Mouse (Mus musculus) midbrain, embryonic 10.5 days (tissue): ENCODE measurements around the gene Ppp3cb. TPM values are rescaled to one million over a fixed set of nuclear protein-coding genes. Genes with fewer than 3 reads are reported as not detected.

Experiments
- DNase-seq: peaks from one replicate; pipeline ENCODE4 v3.0.0-alpha.2; 2017; ENCODE audit warnings: low spot score
- H3K27ac ChIP-seq: fragments of 300-500 bp; sonication (generic); replicated peaks from 2 replicates; pipeline ENCODE4 v1.5.1; 2016; ENCODE audit warnings: mild to moderate bottlenecking
- H3K27me3 ChIP-seq: fragments of 300-500 bp; sonication (generic); 2 replicates; pipeline ENCODE4 v1.6.1; 2016; ENCODE audit warnings: low read depth, mild to moderate bottlenecking; ENCODE audit not compliant: poor library complexity, severe bottlenecking
- H3K36me3 ChIP-seq: fragments of 300-500 bp; sonication (generic); 2 replicates; pipeline ENCODE4 v1.6.1; 2016; ENCODE audit warnings: mild to moderate bottlenecking, moderate library complexity
- H3K4me1 ChIP-seq: fragments of 300-500 bp; sonication (generic); 2 replicates; pipeline ENCODE4 v1.6.1; 2016
- H3K4me3 ChIP-seq: fragments of 300-500 bp; sonication (generic); 2 replicates; pipeline ENCODE4 v1.5.1; 2016; ENCODE audit warnings: mild to moderate bottlenecking, moderate library complexity
- H3K9me3 ChIP-seq: fragments of 300-500 bp; sonication (generic); replicated peaks from 2 replicates; pipeline ENCODE4 v1.6.1; 2016; ENCODE audit warnings: mild to moderate bottlenecking
- whole genome bisulfite sequencing: fragments of 180-500 bp; shearing (Covaris S2); methylation state at CpG from one replicate; pipeline ENCODE4 v1.1.7; 2016; 5-methylcytosine and 5-hydroxymethylcytosine counted together
- polyA plus RNA-seq: library from polyadenylated mRNA; unstranded; fragments of >200 nt; fragmentation: Nextera tagmentation; extraction: Ambion mirVana; gene quantifications from 2 replicates; pipeline ENCODE4 v1.2.1, GENCODE M21; 2016

Ppp3cb gene
- polyA plus RNA-seq, 1 experiment from 2014 or later: 40.9 TPM

- H3K27me3 ChIP-seq: peaks cover 13% of the 10 kb centered on the region
- WGBS: 58% methylated on average over 3 of the region's 3 CpGs
- no peaks in the 10 kb centered on the region for H3K9me3 ChIP-seq
- DNase-seq: no peak
- H3K4me1 ChIP-seq: peaks cover 24% of the 10 kb centered on the region
- no peak overlapping the region for H3K4me3 ChIP-seq
- H3K27ac ChIP-seq: no peak overlapping the region
- H3K36me3 ChIP-seq: 0 out of 2 replicates have a peak, but pooled peaks cover 4% of the 10 kb centered on the region
Observed at GRCm38 (mm10) chr14:20478385-20478784, 68.0 kb downstream of the Ppp3cb start.

DNA sequence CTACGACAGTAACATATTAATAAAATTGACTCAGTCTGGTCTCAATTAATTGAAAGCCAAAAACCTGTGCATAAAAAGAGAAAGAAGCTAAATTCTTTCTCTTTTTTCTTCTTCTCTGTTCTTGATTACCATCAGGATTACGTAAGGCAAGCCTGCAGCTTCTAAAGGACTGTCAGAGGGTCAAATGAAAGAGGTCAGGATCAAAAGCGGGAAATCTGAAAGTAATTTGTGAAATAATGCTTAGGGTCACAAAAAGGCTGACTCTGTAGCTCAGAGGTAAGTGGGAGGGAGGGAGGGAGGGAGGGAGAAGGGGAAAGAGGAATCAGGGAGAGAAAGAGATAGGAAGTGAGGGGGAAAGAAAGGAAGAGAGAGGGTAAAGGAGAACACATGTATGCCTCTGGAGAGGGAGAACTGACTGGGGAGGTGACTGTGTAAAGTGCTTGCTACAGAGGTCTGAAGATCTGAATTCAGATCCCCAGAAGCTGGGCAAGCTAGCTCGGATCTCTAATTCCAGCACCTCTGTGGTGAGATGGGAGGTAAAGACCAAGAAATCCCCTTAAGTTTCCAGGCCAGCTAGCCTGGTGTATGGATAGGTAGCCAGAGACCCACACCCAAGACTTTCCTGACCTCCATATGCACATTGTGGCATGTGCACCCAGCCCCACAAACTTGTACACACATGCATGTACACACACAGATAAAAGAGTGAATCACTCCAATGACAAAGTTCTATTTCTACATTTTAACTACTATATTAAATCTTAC lies 68.9 kb downstream of the Ppp3cb start:
- 0 out of 2 replicates have a peak, but pooled peaks cover under 1% of the 10 kb centered on the region for H3K36me3 ChIP-seq
- 42% methylated on average over 4 of the region's 4 CpGs for WGBS
- no peaks in the 10 kb centered on the region for H3K9me3 ChIP-seq
- no peak overlapping the region for H3K27ac ChIP-seq
- peaks cover 24% of the 10 kb centered on the region for H3K4me1 ChIP-seq
- DNase-seq: no peak
- H3K4me3 ChIP-seq: no peak overlapping the region
- peaks cover 13% of the 10 kb centered on the region for H3K27me3 ChIP-seq

- Histone ChIP-seq H3K4me1 (no peaks in the 10 kb centered on the region), H3K36me3 (no peaks in the 10 kb centered on the region; the same call in 1 of the 2 replicates), H3K27ac (no peak overlapping the region), H3K27me3 (no peaks in the 10 kb centered on the region), H3K4me3 (no peak overlapping the region), H3K9me3 (no peaks in the 10 kb centered on the region)
- 86% methylated on average over 14 of the region's 14 CpGs for WGBS
- no peak for DNase-seq
Observed at GRCm38 (mm10) chr14:20460216-20460615, 86.2 kb downstream of the Ppp3cb start.

- DNase-seq: no peak
- 95% methylated on average over 9 of the region's 9 CpGs for WGBS
- H3K9me3 ChIP-seq: no peaks in the 10 kb centered on the region
- H3K27ac ChIP-seq: no peak overlapping the region
- H3K4me1 ChIP-seq: no peaks in the 10 kb centered on the region
- no peak overlapping the region for H3K4me3 ChIP-seq
- no peaks in the 10 kb centered on the region for H3K27me3 ChIP-seq
- H3K36me3 ChIP-seq: no peaks in the 10 kb centered on the region
Observed at GRCm38 (mm10) chr14:20458378-20458777, 88.0 kb downstream of the Ppp3cb start.

DNA sequence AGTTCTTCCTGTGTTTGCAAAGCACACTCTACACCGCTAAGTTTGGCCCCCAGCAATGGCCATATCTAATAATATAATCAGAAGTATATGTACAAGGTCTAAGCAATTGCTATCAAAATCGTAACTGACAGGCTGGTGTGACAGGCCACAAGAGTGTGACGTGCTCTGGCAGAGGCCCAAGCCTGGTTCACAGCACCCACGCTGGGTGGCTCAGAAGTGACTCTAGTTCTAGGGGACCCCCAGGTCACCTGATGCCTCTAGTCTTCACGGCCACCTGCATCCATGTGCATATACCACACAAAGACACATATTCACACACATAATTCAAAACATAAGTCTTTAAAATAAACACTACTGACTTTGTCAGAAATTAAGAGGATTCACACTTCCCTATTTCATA lies 93.4 kb downstream of the Ppp3cb start:
- DNase-seq: no peak
- WGBS: 93% methylated on average over 5 of the region's 5 CpGs
- H3K4me1 ChIP-seq: peaks cover 12% of the 10 kb centered on the region
- no peaks in the 10 kb centered on the region for H3K27me3 ChIP-seq
- H3K9me3 ChIP-seq: no peaks in the 10 kb centered on the region
- no peak overlapping the region for H3K4me3 ChIP-seq
- no peaks in the 10 kb centered on the region for H3K36me3 ChIP-seq
- no peak overlapping the region for H3K27ac ChIP-seq

GRCm38 (mm10) chr14:20451765-20452331 lies 94.5 kb downstream of the Ppp3cb start, which contains the start of gene Cfap70:
Cfap70 (minus strand) TSS chr14:20452226.
- WGBS: 1% methylated on average over 15 of the region's 15 CpGs
- no peaks in the 10 kb centered on the region for H3K36me3 ChIP-seq
- peak; percentile 60 for DNase-seq
- H3K4me1 ChIP-seq: peaks cover 12% of the 10 kb centered on the region
- H3K27ac ChIP-seq: peak within 1 kb of the TSS; percentile 68; the same call in 1 of the 2 replicates
- H3K9me3 ChIP-seq: no peaks in the 10 kb centered on the region
- no peaks in the 10 kb centered on the region for H3K27me3 ChIP-seq
- peak within 1 kb of the TSS; percentile 54 for H3K4me3 ChIP-seq

DNA sequence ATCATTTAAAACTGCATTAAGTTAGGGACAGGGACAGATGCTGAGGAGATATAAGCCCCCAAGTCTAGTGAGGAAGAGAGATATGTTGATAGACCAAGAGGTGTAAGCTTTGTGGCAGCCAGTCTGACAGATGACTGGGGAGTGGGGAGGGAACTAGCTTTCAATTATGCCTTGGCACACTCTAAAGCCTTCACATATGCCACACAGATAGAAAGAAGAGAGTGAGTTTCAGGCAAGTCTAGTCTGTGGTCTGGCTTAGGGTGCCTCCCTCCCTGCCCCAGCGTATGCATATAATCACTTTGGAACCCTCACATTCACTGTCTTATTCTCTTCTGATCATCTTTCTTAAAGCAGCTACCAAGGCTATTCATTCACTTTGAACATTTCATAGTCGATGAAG lies 95.1 kb downstream of the Ppp3cb start:
- Histone ChIP-seq H3K4me3 (peak overlapping the region; percentile 54), H3K27ac (peak overlapping the region; percentile 68; the same call in 1 of the 2 replicates), H3K36me3 (no peaks in the 10 kb centered on the region), H3K9me3 (no peaks in the 10 kb centered on the region), H3K27me3 (no peaks in the 10 kb centered on the region), H3K4me1 (peaks cover 12% of the 10 kb centered on the region)
- DNase-seq: no peak
- 18% methylated on average over 2 of the region's 2 CpGs for WGBS

Other genes with a start within 250 kb of the Ppp3cb start
- 73.8 and 77.1 TPM in 2 replicates for gene Ecd, start 198.5 kb downstream of the Ppp3cb start, polyA plus RNA-seq
- gene Fam149b, start 198.4 kb downstream of the Ppp3cb start, polyA plus RNA-seq: 46.4 and 50.4 TPM in 2 replicates
- 331 and 350 TPM in 2 replicates for gene Dnajc9, start 157.7 kb downstream of the Ppp3cb start, polyA plus RNA-seq
- gene Mrps16, start 152.9 kb downstream of the Ppp3cb start, polyA plus RNA-seq: 79.9 and 85.5 TPM in 2 replicates
- gene Cfap70, start 94.3 kb downstream of the Ppp3cb start, polyA plus RNA-seq: 0.46 and 0.66 TPM in 2 replicates
- gene Anxa7, start 66.4 kb downstream of the Ppp3cb start, polyA plus RNA-seq: 11.8 and 15.5 TPM in 2 replicates
- 1.1 and 1.2 TPM in 2 replicates for gene Mss51, start 49.7 kb downstream of the Ppp3cb start, polyA plus RNA-seq
- gene Usp54, start 94.5 kb upstream of the Ppp3cb start, polyA plus RNA-seq: 14.2 and 14.3 TPM in 2 replicates
- not detected in 2 replicates for gene Myoz1, start 110.0 kb upstream of the Ppp3cb start, polyA plus RNA-seq
- gene Synpo2l, start 121.8 kb upstream of the Ppp3cb start, polyA plus RNA-seq: 0.07 and 0.11 TPM in 2 replicates
- gene Sec24c, start 127.7 kb upstream of the Ppp3cb start, polyA plus RNA-seq: 103 and 114 TPM in 2 replicates
- gene Fut11, start 148.4 kb upstream of the Ppp3cb start, polyA plus RNA-seq: 18.3 and 21.4 TPM in 2 replicates
- gene Chchd1, start 156.4 kb upstream of the Ppp3cb start, polyA plus RNA-seq: 242 and 277 TPM in 2 replicates
- gene Zswim8, start 161.0 kb upstream of the Ppp3cb start, polyA plus RNA-seq: 26.1 and 34.4 TPM in 2 replicates
- 24.0 and 26.2 TPM in 2 replicates for gene Ndst2, start 188.0 kb upstream of the Ppp3cb start, polyA plus RNA-seq
- 41.8 and 42.8 TPM in 2 replicates for gene Camk2g, start 247.5 kb upstream of the Ppp3cb start, polyA plus RNA-seq